Mouse (Mus musculus) midbrain, postnatal 0 days (tissue): ENCODE measurements at regions not wholly inside any gene's neighbourhood (a gene's known extent, or its start where the extent isn't known, plus 50 kb on each side); places are given as distances from the start of the nearest gene placed in this dataset.

Experiments used
- ATAC-seq: fragments of 200-750 bp; cut with Nextera tagmentation; 2 replicates; pipeline ENCODE4 v1.8.0; 2017; ENCODE audit warnings: moderate number of reproducible peaks, mild to moderate bottlenecking, moderate TSS enrichment, moderate library complexity; ENCODE audit not compliant: low FRiP score
- DNase-seq: peaks from one replicate; pipeline ENCODE4 v3.0.0-alpha.2; 2015; ENCODE audit warnings: low spot score
- H3K27ac ChIP-seq: fragments of 300-500 bp; sonication (generic); 2 replicates; pipeline ENCODE4 v1.5.1; 2014; ENCODE audit warnings: low read depth, mild to moderate bottlenecking, low read length, mixed read lengths
- H3K27me3 ChIP-seq: fragments of 300-500 bp; sonication (generic); 2 replicates; pipeline ENCODE4 v1.6.1; 2014; ENCODE audit warnings: low read length, control low read depth, mixed read lengths; ENCODE audit not compliant: insufficient read depth
- H3K36me3 ChIP-seq: fragments of 300-500 bp; sonication (generic); 2 replicates; pipeline ENCODE4 v1.6.1; 2014; ENCODE audit warnings: low read length, control low read depth, mixed read lengths; ENCODE audit not compliant: insufficient read depth
- H3K4me1 ChIP-seq: fragments of 300-500 bp; sonication (generic); 2 replicates; pipeline ENCODE4 v1.6.1; 2014; ENCODE audit warnings: mild to moderate bottlenecking, control low read depth, antibody characterized with exemption, low read length, mixed read lengths; ENCODE audit not compliant: insufficient read depth
- H3K4me2 ChIP-seq: fragments of 300-500 bp; sonication (generic); 2 replicates; pipeline ENCODE4 v1.6.1; 2014; ENCODE audit warnings: low read depth, mild to moderate bottlenecking, low read length, mixed read lengths; ENCODE audit not compliant: poor library complexity, severe bottlenecking
- H3K4me3 ChIP-seq: fragments of 300-500 bp; sonication (generic); 2 replicates; pipeline ENCODE4 v1.5.1; 2014; ENCODE audit warnings: low read depth, mild to moderate bottlenecking, low read length, moderate library complexity
- H3K9ac ChIP-seq: fragments of 300-500 bp; sonication (generic); replicated peaks from 2 replicates; pipeline ENCODE4 v1.6.1; 2014; ENCODE audit warnings: mild to moderate bottlenecking, low read length, moderate library complexity, mixed read lengths; ENCODE audit not compliant: poor library complexity, severe bottlenecking
- H3K9me3 ChIP-seq: fragments of 300-500 bp; sonication (generic); 2 replicates; pipeline ENCODE4 v1.6.1; 2016; ENCODE audit warnings: low read length, control low read depth
- CTCF ChIP-seq: IDR thresholded peaks from 2 replicates; pipeline ENCODE4 v1.5.1; 2016; ENCODE audit warnings: antibody characterized with exemption, mild to moderate bottlenecking
- WGBS: fragments of 180-500 bp; shearing (Covaris S2); extraction: QIAGEN DNeasy Blood & Tissue Kit; methylation state at CpG from one replicate; pipeline ENCODE4 v1.1.7; 2014; 5-methylcytosine and 5-hydroxymethylcytosine counted together

DNA sequence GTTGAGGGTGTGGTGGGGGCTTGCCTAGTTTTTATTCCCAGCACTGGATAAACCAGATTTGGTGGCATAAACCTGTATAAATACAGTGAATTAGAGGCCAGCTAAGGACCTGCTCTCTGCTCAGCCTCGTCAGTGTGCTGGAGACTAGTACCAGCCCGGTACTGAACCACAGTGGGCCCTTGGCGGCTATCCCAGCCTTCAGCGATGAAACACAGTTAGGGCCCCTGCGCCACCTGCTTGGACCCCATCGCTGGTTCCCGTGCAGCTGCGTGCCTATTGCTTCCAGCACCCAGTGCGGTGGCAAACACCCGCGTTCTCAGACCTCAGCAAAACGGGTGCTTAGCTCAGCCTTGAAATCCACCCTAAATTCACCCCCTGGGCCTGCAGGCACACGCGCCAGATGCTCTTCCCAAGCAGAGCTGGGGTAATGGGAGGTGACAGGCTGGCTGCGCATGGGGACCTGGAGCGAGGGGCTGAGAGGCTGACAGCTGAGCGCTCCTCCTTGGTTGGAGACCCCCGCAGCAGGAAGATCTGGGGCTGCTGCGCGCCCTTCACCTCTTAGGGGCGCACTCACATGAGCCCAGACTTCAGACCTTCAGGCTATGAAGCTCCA lies 124.7 kb upstream of the Kit start:
- 40% methylated on average over 21 of the region's 21 CpGs for WGBS

DNA sequence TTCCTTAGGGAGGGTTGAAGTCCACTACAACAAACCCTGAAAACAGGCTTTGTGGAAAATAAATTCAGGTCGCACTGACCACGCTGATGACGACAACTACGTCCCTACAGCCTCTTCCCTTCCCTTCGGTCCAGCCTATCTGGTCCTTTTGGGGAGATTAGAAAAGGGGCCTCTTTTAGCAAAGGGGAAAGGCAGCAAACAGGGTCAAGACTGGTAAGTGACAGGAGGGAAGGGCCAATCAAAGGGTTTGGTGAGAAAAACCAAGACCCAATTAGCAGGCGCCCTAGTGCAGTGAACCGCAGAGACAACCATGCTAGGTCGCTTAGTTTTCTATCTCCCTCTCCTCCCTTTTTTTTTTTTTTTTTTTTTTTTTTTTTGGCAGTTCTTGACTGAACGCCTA lies 124.2 kb upstream of the Kit start:
- DNase-seq (peak; percentile 42), ATAC-seq (no peak)
- no peaks in the 10 kb centered on the region for H3K27me3 ChIP-seq
- no peak overlapping the region for H3K4me3 ChIP-seq
- no peak overlapping the region for H3K27ac ChIP-seq
- 62% methylated on average over 9 of the region's 9 CpGs for WGBS
- H3K9me3 ChIP-seq: no peaks in the 10 kb centered on the region
- no peak overlapping the region for H3K4me2 ChIP-seq
- no peaks in the 10 kb centered on the region for H3K36me3 ChIP-seq
- no peaks in the 10 kb centered on the region for H3K4me1 ChIP-seq
- H3K9ac ChIP-seq: no peak overlapping the region
- TF ChIP-seq CTCF: no peak

More for the DNA sequence above, 124.7 kb upstream of the Kit start:
- H3K4me2 ChIP-seq: no peak overlapping the region
- no peaks in the 10 kb centered on the region for H3K27me3 ChIP-seq
- no peak overlapping the region for H3K4me3 ChIP-seq
- H3K9ac ChIP-seq: no peak overlapping the region
- H3K36me3 ChIP-seq: no peaks in the 10 kb centered on the region
- TF ChIP-seq CTCF: no peak
- H3K27ac ChIP-seq: no peak overlapping the region
- no peaks in the 10 kb centered on the region for H3K4me1 ChIP-seq
- DNase-seq: peak; percentile 32
- no peak for ATAC-seq
- no peaks in the 10 kb centered on the region for H3K9me3 ChIP-seq

GRCm38 (mm10) chr5:75451081-75451480 lies 123.6 kb upstream of the Kit start:
- no peaks in the 10 kb centered on the region for H3K9me3 ChIP-seq
- no peaks in the 10 kb centered on the region for H3K36me3 ChIP-seq
- no peak overlapping the region for H3K4me3 ChIP-seq
- DNase-seq (no peak), ATAC-seq (no peak)
- H3K4me1 ChIP-seq: no peaks in the 10 kb centered on the region
- TF ChIP-seq CTCF: no peak
- WGBS: 65% methylated on average over 5 of the region's 5 CpGs
- H3K9ac ChIP-seq: no peak overlapping the region
- H3K4me2 ChIP-seq: no peak overlapping the region
- H3K27ac ChIP-seq: no peak overlapping the region
- H3K27me3 ChIP-seq: no peaks in the 10 kb centered on the region

DNA sequence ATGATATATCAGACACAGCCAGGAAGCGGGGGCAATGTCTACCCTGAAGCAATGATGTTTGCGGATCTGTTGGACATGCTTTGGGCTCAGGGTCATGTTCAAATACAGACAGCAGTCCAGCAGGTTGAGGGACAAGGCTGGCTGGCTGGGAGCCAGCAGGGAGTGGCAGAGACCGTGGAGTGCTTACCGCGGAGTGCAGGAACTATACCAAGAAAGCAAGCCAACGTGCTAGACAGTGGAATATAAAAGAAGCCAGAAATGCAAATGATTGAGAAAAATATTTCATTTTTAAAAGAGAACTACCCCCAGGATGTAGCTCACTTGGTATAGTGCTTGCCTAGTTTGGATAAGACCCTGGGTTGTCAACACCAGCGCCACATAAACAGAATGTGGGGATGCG lies 123.0 kb upstream of the Kit start:
- Histone ChIP-seq H3K4me1 (no peaks in the 10 kb centered on the region), H3K4me2 (no peak overlapping the region), H3K4me3 (no peak overlapping the region), H3K36me3 (no peaks in the 10 kb centered on the region), H3K9ac (no peak overlapping the region), H3K9me3 (no peaks in the 10 kb centered on the region), H3K27ac (no peak overlapping the region), H3K27me3 (no peaks in the 10 kb centered on the region)
- TF ChIP-seq CTCF: no peak
- WGBS: 67% methylated on average over 8 of the region's 8 CpGs
- DNase-seq (no peak), ATAC-seq (no peak)

DNA sequence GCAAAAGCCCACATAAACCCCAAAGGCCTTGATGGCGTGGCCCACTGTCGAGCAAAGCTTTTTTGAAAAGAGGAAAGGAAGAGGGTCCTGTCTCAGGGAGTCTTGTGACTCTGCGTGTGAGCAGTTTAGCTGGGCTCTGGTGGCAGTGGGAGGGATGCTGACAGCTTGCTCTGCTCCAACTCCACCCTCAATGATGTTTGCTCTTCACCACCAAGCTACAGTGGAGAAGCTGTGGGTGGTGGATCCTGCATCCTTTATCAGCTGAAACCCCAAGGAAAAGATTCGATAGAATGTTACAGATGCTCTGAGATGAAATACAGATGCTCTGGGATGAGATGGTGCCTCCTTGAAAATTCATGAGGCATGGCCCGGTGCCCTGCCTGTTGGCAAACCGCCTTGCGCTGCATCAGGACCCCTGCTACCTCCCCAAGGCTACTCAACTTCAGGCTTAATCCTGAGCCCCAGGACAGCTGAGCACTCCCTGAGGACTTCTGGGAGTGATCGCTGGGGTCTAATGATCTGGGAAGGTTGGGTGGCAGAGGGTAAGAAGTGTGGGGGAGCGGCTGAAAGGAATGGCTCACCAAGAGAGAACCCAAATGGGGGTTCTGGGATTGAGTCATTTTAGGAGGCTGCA lies 120.8 kb upstream of the Kit start:
- no peaks in the 10 kb centered on the region for H3K27me3 ChIP-seq
- ATAC-seq (no peak), DNase-seq (no peak)
- no peak overlapping the region for H3K27ac ChIP-seq
- H3K4me3 ChIP-seq: no peak overlapping the region
- no peak overlapping the region for H3K4me2 ChIP-seq
- no peak overlapping the region for H3K9ac ChIP-seq
- no peak for TF ChIP-seq CTCF
- H3K4me1 ChIP-seq: no peaks in the 10 kb centered on the region
- H3K9me3 ChIP-seq: no peaks in the 10 kb centered on the region
- whole genome bisulfite sequencing: 65% methylated on average over 9 of the region's 9 CpGs
- no peaks in the 10 kb centered on the region for H3K36me3 ChIP-seq

DNA sequence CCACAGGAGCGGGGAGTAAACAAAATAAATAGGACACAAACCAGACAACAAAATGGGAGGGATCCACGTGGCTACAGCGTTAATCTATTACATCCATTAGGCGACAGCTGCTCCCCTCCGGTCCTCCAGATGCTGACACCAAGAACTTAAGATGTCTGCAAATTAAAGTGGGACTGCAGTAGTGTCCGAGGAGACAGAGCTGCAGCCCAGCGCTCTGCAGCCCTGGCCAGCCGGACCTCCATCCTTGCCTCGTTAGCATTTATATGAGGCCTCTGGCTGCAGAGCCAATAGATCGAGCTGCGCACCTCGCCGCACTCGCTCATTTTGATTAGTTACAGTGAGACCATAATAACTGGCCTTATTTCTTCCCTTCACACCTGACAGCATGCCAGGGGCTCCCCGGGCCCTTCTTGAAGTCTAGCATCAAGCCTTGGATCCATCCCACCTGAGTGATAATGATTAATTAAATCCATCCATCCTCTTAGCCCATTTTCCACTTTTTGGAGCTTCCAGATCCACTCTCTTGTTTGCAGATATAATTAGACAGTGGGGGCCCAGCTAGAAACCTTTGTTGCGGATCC lies 119.7 kb upstream of the Kit start:
- Histone ChIP-seq H3K9me3 (no peaks in the 10 kb centered on the region), H3K4me2 (no peak overlapping the region), H3K36me3 (no peaks in the 10 kb centered on the region), H3K4me1 (no peaks in the 10 kb centered on the region), H3K27ac (no peak overlapping the region), H3K27me3 (no peaks in the 10 kb centered on the region), H3K4me3 (no peak overlapping the region), H3K9ac (no peak overlapping the region)
- TF ChIP-seq CTCF: no peak
- DNase-seq (peak; percentile 40), ATAC-seq (no peak)
- 64% methylated on average over 16 of the region's 16 CpGs for WGBS
